8 mouse cellular contexts compared by ENCODE assay signal in the genomic region with DNA sequence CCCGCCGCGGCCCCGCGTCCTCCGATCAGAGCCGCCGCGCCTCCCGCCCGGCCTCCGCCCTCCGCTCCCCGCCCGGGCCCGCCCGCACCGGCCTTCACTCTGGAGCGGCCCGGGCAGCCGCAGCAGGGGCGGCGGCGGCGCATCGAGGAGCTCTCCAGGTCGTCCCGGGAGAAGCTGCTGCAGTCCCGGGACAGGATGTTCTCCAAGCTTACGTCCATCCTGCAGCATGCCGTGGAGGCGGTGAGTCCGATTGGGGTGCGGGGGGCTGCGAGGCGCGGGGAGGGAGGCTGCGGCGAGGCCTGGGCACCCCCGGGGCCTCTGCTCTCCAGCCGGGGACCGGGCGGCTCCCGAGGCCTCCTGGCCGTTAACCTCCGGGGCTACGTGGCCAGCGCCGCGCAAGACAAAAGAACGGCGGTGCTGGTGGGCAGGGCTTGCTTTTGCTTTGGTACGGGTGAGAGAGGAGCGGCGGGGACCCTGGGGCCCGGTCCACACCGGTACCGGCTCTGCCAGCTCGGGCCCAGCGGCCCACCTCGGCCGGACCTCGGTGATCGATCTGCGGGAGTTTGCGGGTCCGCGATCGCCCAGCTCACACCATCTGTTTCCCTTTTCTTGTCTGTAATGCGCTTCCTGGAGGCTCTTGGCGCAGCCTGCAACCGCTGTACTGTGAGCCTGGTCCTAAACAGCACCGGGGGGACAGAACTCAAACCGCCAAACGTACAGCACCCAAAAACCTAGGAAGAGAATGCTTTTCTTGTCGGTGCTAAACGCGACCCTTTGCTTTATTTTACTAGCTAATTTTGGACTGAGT. TPM values are rescaled to one million over a fixed set of nuclear protein-coding genes. Genes with fewer than 3 reads are reported as not detected.
A peak's percentile ranks its signal among the peaks of the same experiment; 100 is the strongest.
DNase-seq lines count a peak whose midpoint lies in the region; ATAC-seq and TF ChIP-seq lines count a peak whose summit lies in the region.

No protein-coding gene starts in this region.

- no peak for TF ChIP-seq CTCF in Patski (IDR thresholded peaks at IDR 0.05)

- H3K27ac ChIP-seq in embryonic facial prominence, embryonic 13.5 days, result peak overlapping the region; percentile 96
- H3K27ac ChIP-seq in heart, embryonic 10.5 days, result peak overlapping the region; percentile 99
- H3K27ac ChIP-seq in lung, embryonic 15.5 days, result peak overlapping the region; percentile 97

- H3K27me3 ChIP-seq in Patski, result no peaks in the 10 kb centered on the region
- H3K27me3 ChIP-seq in embryonic facial prominence, embryonic 13.5 days, result no peaks in the 10 kb centered on the region
- no peaks in the 10 kb centered on the region for H3K27me3 ChIP-seq in heart, embryonic 10.5 days (ENCODE audit: insufficient read depth, poor library complexity, severe bottlenecking)
- no peaks in the 10 kb centered on the region for H3K27me3 ChIP-seq in lung, embryonic 15.5 days

- H3K4me3 ChIP-seq in embryonic facial prominence, embryonic 13.5 days, result peak overlapping the region; percentile 98
- H3K4me3 ChIP-seq in heart, embryonic 10.5 days, result peak overlapping the region; percentile 85
- H3K4me3 ChIP-seq in lung, embryonic 15.5 days, result peak overlapping the region; percentile 70

- CTCF ChIA-PET in Patski (lab: Charles Lee), result interaction anchor here (0.6 to 2.7 kb wide), 6 partner anchors 18 to 199 kb away, joined by 3 to 10 read pairs (median 3); a partner anchor contains a TSS

- peak overlapping the region; percentile 100 for H3K9ac ChIP-seq in embryonic facial prominence, embryonic 13.5 days
- peak overlapping the region; percentile 97 for H3K9ac ChIP-seq in lung, embryonic 15.5 days

- peaks cover 56% of the 10 kb centered on the region for H3K4me1 ChIP-seq in embryonic facial prominence, embryonic 13.5 days
- H3K4me1 ChIP-seq in heart, embryonic 10.5 days, result peaks cover 68% of the 10 kb centered on the region
- H3K4me1 ChIP-seq in lung, embryonic 15.5 days, result peaks cover 64% of the 10 kb centered on the region

- H3K36me3 ChIP-seq in embryonic facial prominence, embryonic 13.5 days, result no peaks in the 10 kb centered on the region
- no peaks in the 10 kb centered on the region for H3K36me3 ChIP-seq in heart, embryonic 10.5 days
- H3K36me3 ChIP-seq in lung, embryonic 15.5 days, result no peaks in the 10 kb centered on the region

- peak; percentile 55 for DNase-seq in CD4-positive, CD25-positive, alpha-beta regulatory T cell, adult 2 months (ENCODE audit: low read depth, low spot score)
- no peak for DNase-seq in Patski (ENCODE audit: low read depth, low spot score)
- peak; percentile 84 for DNase-seq in heart, embryonic 10.5 days (ENCODE audit: low spot score)
- DNase-seq in kidney, postnatal 14 days, result peak; percentile 71
- DNase-seq in ovary, adult 18-20 months (ENCODE audit: low spot score), result peak; percentile 29
- peak; percentile 72 for DNase-seq in yolk sac, embryonic 10.5 days (ENCODE audit: low spot score)

- ATAC-seq in Patski, result peak; percentile 27
- ATAC-seq in embryonic facial prominence, embryonic 13.5 days (ENCODE audit: insufficient number of reproducible peaks, insufficient read depth, low FRiP score, low TSS enrichment, low read depth), result peak; percentile 63; the same call in 1 of the 2 replicates
- ATAC-seq in lung, embryonic 15.5 days (ENCODE audit: borderline replicate concordance, extremely low read depth, low FRiP score, low TSS enrichment), result peak; percentile 60

- POLR2A ChIA-PET in Patski (lab: Charles Lee), result interaction anchor here (0.8 kb wide), 2 partner anchors 90 to 231 kb away, joined by 3 read pairs; no protein-coding TSS in a partner anchor

- in situ Hi-C loops in Patski (cut with MboI; ENCODE audit: low pct_unique_long_range_greater_than_20kb), result no loop called here

- under 1% methylated on average over 78 of the region's 78 CpGs for WGBS in embryonic facial prominence, embryonic 13.5 days
- WGBS in heart, embryonic 10.5 days, result under 1% methylated on average over 76 of the region's 78 CpGs
- under 1% methylated on average over 67 of the region's 78 CpGs for WGBS in lung, embryonic 15.5 days

- H3K9me3 ChIP-seq in embryonic facial prominence, embryonic 13.5 days, result no peaks in the 10 kb centered on the region
- no peaks in the 10 kb centered on the region for H3K9me3 ChIP-seq in heart, embryonic 10.5 days
- H3K9me3 ChIP-seq in lung, embryonic 15.5 days, result no peaks in the 10 kb centered on the region

- peak overlapping the region; percentile 69 for H3K4me2 ChIP-seq in embryonic facial prominence, embryonic 13.5 days
- H3K4me2 ChIP-seq in lung, embryonic 15.5 days, result peak overlapping the region; percentile 68

RNA-seq across cellular contexts. Expression of a gene that starts 0.9 kb away (rescaled TPM):
- polyA plus RNA-seq in Patski (2021), result 21.5 TPM
- 15.2 and 16.6 TPM in 2 replicates for polyA plus RNA-seq in embryonic facial prominence, embryonic 13.5 days (2015; fragmentation: Nextera tagmentation; extraction: Ambion mirVana)
- polyA plus RNA-seq in heart, embryonic 10.5 days (2016; fragmentation: Nextera tagmentation; extraction: Ambion mirVana), result 11.2 and 11.8 TPM in 2 replicates
- 14.0 and 15.0 TPM in 2 replicates for polyA plus RNA-seq in lung, embryonic 15.5 days (2015; fragmentation: Nextera tagmentation; extraction: Ambion mirVana)

RNA-seq across cellular contexts. Expression of a gene that starts 46.6 kb away (rescaled TPM):
- polyA plus RNA-seq in Patski (2021), result 105 TPM
- polyA plus RNA-seq in embryonic facial prominence, embryonic 13.5 days (2015; fragmentation: Nextera tagmentation; extraction: Ambion mirVana), result 33.3 and 36.0 TPM in 2 replicates
- polyA plus RNA-seq in heart, embryonic 10.5 days (2016; fragmentation: Nextera tagmentation; extraction: Ambion mirVana), result 41.9 and 60.6 TPM in 2 replicates
- polyA plus RNA-seq in lung, embryonic 15.5 days (2015; fragmentation: Nextera tagmentation; extraction: Ambion mirVana), result 39.3 and 48.2 TPM in 2 replicates
